Mouse (Mus musculus) heart, embryonic 13.5 days (tissue): ENCODE data around the gene Doc2g. TPM values are rescaled to one million over a fixed set of nuclear protein-coding genes. Genes with fewer than 3 reads are reported as not detected.

Source experiments
- ATAC-seq: fragments of 200-750 bp; cut with Nextera tagmentation; 2 replicates; pipeline ENCODE4 v1.8.0; 2017; ENCODE audit warnings: moderate TSS enrichment; ENCODE audit not compliant: insufficient number of reproducible peaks, low FRiP score, low TSS enrichment; ENCODE audit errors: extremely low read depth
- H3K27ac ChIP-seq: fragments of 300-500 bp; sonication (generic); replicated peaks from 2 replicates; pipeline ENCODE4 v1.5.1; 2015; ENCODE audit warnings: moderate library complexity, mild to moderate bottlenecking, inconsistent platforms
- H3K27me3 ChIP-seq: fragments of 300-500 bp; sonication (generic); replicated peaks from 2 replicates; pipeline ENCODE4 v1.6.1; 2015; ENCODE audit warnings: mild to moderate bottlenecking, inconsistent platforms
- H3K36me3 ChIP-seq: fragments of 300-500 bp; sonication (generic); 2 replicates; pipeline ENCODE4 v1.6.1; 2015; ENCODE audit warnings: mild to moderate bottlenecking, inconsistent platforms
- H3K4me1 ChIP-seq: fragments of 300-500 bp; sonication (generic); 2 replicates; pipeline ENCODE4 v1.6.1; 2015; ENCODE audit warnings: inconsistent platforms
- H3K4me2 ChIP-seq: fragments of 300-500 bp; sonication (generic); 2 replicates; pipeline ENCODE4 v1.6.1; 2015; ENCODE audit warnings: inconsistent platforms, mild to moderate bottlenecking, moderate library complexity
- H3K4me3 ChIP-seq: fragments of 300-500 bp; sonication (generic); 2 replicates; pipeline ENCODE4 v1.5.1; 2015; ENCODE audit warnings: moderate library complexity, mild to moderate bottlenecking, inconsistent platforms
- H3K9ac ChIP-seq: fragments of 300-500 bp; sonication (generic); 2 replicates; pipeline ENCODE4 v1.6.1; 2015; ENCODE audit warnings: inconsistent platforms, mild to moderate bottlenecking, moderate library complexity
- H3K9me3 ChIP-seq: fragments of 300-500 bp; sonication (generic); 2 replicates; pipeline ENCODE4 v1.6.1; 2016; ENCODE audit warnings: inconsistent platforms
- WGBS: fragments of 180-500 bp; shearing (Covaris S2); methylation state at CpG from one replicate; pipeline ENCODE4 v1.1.7; 2015; ENCODE audit warnings: mixed read lengths; 5-methylcytosine and 5-hydroxymethylcytosine counted together
- polyA plus RNA-seq: library from polyadenylated mRNA; unstranded; fragments of >200 nt; fragmentation: Nextera tagmentation; extraction: Ambion mirVana; gene quantifications from 2 replicates; pipeline ENCODE4 v1.2.1, GENCODE M21; 2015

The Doc2g gene
- polyA plus RNA-seq, 1 experiment from 2014 or later = 80.5 TPM

DNA sequence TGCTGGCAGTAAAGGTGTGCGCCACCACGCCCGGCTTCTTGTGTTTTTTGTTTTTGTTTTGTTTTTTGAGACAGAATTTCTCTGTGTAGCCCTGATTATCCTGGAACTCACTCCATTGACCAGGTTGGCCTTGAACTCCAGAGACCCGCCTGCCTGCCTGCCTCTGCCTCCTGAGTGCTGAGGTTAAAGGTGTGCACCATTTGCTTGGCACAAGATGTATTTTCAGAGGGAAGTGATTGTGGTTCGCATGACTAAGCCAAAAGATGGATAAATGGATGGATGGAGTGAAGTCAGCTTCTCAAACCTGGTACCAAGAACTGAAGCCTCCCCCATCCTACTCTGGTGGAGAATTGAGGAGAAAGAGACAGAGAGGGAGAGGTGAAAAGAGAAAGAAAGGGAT, 51.5 kb downstream of the Doc2g start:
- H3K27ac ChIP-seq = no peak overlapping the region
- WGBS = 85% methylated on average over 5 of the region's 5 CpGs
- no peaks in the 10 kb centered on the region; the same call in 1 of the 2 replicates for H3K27me3 ChIP-seq
- H3K36me3 ChIP-seq = no peaks in the 10 kb centered on the region
- ATAC-seq = no peak
- no peak overlapping the region for H3K9ac ChIP-seq
- H3K4me3 ChIP-seq = no peak overlapping the region
- peaks cover 23% of the 10 kb centered on the region for H3K4me1 ChIP-seq
- no peak overlapping the region for H3K4me2 ChIP-seq
- 0 out of 2 replicates have a peak, but pooled peaks cover 4% of the 10 kb centered on the region for H3K9me3 ChIP-seq

DNA sequence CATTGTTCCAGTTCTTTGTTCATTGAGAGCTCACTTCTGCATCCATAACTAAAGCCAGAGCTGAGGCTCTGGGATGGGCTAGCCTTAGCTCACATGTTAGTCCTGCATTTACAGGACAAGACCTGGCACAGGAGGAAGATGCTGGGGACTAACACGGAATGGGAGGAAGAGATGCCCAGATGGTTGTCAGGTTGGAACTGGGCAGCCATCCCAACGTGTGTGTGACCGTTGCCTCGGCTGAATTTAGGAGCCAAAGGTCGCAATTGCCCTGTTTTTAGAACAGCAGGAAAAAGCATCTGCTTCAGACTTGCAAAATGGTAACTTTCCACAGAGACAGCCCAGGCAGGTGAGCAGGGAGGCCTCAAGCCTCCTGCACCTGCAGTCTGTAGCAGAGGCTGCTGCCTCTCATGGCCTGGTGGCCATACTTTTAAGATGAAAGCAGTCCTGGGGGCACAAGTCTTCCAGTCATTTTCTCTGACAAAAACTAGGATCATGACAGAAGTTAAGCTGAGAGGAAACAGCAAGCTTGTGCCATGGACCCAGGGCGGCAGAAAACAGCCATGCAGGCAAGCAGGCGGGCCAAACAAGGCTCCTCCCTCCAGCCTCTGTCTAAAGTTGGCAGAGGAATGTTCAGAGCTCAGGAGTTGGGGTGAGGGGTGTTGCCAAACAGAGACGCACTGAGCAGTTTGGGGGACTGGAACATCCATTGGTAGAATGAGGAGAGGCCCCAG, 52.3 kb downstream of the Doc2g start:
- ATAC-seq = no peak
- 64% methylated on average over 8 of the region's 8 CpGs for WGBS
- 0 out of 2 replicates have a peak, but pooled peaks cover 4% of the 10 kb centered on the region for H3K9me3 ChIP-seq
- H3K4me2 ChIP-seq = no peak overlapping the region
- H3K27me3 ChIP-seq = no peaks in the 10 kb centered on the region; the same call in 1 of the 2 replicates
- H3K4me1 ChIP-seq = peaks cover 23% of the 10 kb centered on the region
- no peak overlapping the region for H3K27ac ChIP-seq
- H3K36me3 ChIP-seq = no peaks in the 10 kb centered on the region
- H3K9ac ChIP-seq = no peak overlapping the region
- H3K4me3 ChIP-seq = no peak overlapping the region

GRCm38 (mm10) chr19:4055947-4056693, 53.0 kb downstream of the Doc2g start:
- Histone ChIP-seq H3K4me1 (peaks cover 23% of the 10 kb centered on the region), H3K9me3 (0 out of 2 replicates have a peak, but pooled peaks cover under 1% of the 10 kb centered on the region), H3K27me3 (no peaks in the 10 kb centered on the region; the same call in 1 of the 2 replicates), H3K36me3 (no peaks in the 10 kb centered on the region), H3K27ac (peak overlapping the region; percentile 36; the same call in 1 of the 2 replicates), H3K4me2 (no peak overlapping the region), H3K4me3 (no peak overlapping the region), H3K9ac (0 out of 2 replicates have a peak overlapping the region, but pooled peaks have one; percentile 25)
- ATAC-seq = no peak
- 50% methylated on average over 15 of the region's 15 CpGs for WGBS

Other genes with a start within 250 kb of the Doc2g start
- 17.7 and 17.9 TPM in 2 replicates for gene Kmt5b, start 235.9 kb upstream of the Doc2g start, polyA plus RNA-seq
- 22.6 and 23.5 TPM in 2 replicates for gene Chka, start 151.5 kb upstream of the Doc2g start, polyA plus RNA-seq
- 22.7 and 25.1 TPM in 2 replicates for gene Tcirg1, start 96.2 kb upstream of the Doc2g start, polyA plus RNA-seq
- gene Ndufs8, start 90.5 kb upstream of the Doc2g start, polyA plus RNA-seq = 361 and 400 TPM in 2 replicates
- gene Aldh3b1, start 73.5 kb upstream of the Doc2g start, polyA plus RNA-seq = 2.2 and 2.3 TPM in 2 replicates
- 12.4 and 13.6 TPM in 2 replicates for gene Unc93b1, start 68.1 kb upstream of the Doc2g start, polyA plus RNA-seq
- gene Aldh3b3, start 44.7 kb upstream of the Doc2g start, polyA plus RNA-seq = not detected in 2 replicates
- gene Aldh3b2, start 31.0 kb upstream of the Doc2g start, polyA plus RNA-seq = 0.06 TPM in 1 of 2 replicates, not detected in the other
- 10.4 and 10.8 TPM in 2 replicates for gene Acy3, start 16.7 kb upstream of the Doc2g start, polyA plus RNA-seq
- not detected in 2 replicates for gene Tbx10, start 10.6 kb upstream of the Doc2g start, polyA plus RNA-seq
- 51.7 and 60.0 TPM in 2 replicates for gene Nudt8, start 2.7 kb upstream of the Doc2g start, polyA plus RNA-seq
- 4.1 and 5.4 TPM in 2 replicates for gene Gm49405, start 2.7 kb upstream of the Doc2g start, polyA plus RNA-seq
- gene Ndufv1, start 9.5 kb downstream of the Doc2g start, polyA plus RNA-seq = 407 and 462 TPM in 2 replicates
- gene Gstp1, start 34.7 kb downstream of the Doc2g start, polyA plus RNA-seq = 380 and 421 TPM in 2 replicates
- gene Gstp2, start 42.7 kb downstream of the Doc2g start, polyA plus RNA-seq = 5.1 and 5.9 TPM in 2 replicates
- gene Gstp3, start 56.3 kb downstream of the Doc2g start, polyA plus RNA-seq = 0.29 and 0.61 TPM in 2 replicates
- not detected in 2 replicates for gene Cabp2, start 78.3 kb downstream of the Doc2g start, polyA plus RNA-seq
- 64.5 and 64.9 TPM in 2 replicates for gene Cdk2ap2, start 93.9 kb downstream of the Doc2g start, polyA plus RNA-seq
- gene Pitpnm1, start 96.7 kb downstream of the Doc2g start, polyA plus RNA-seq = 18.2 and 21.8 TPM in 2 replicates
- gene Aip, start 122.5 kb downstream of the Doc2g start, polyA plus RNA-seq = 84.3 and 96.3 TPM in 2 replicates
- not detected in 2 replicates for gene Gpr152, start 136.5 kb downstream of the Doc2g start, polyA plus RNA-seq
- not detected in 2 replicates for gene Cabp4, start 140.7 kb downstream of the Doc2g start, polyA plus RNA-seq
- 107 and 122 TPM in 2 replicates for gene Coro1b, start 145.3 kb downstream of the Doc2g start, polyA plus RNA-seq
- 1.2 and 1.4 TPM in 2 replicates for gene Ptprcap, start 150.3 kb downstream of the Doc2g start, polyA plus RNA-seq
- 46.0 and 47.1 TPM in 2 replicates for gene Rps6kb2, start 160.0 kb downstream of the Doc2g start, polyA plus RNA-seq
- 4.4 and 5.0 TPM in 2 replicates for gene Carns1, start 172.2 kb downstream of the Doc2g start, polyA plus RNA-seq
- gene Tbc1d10c, start 188.0 kb downstream of the Doc2g start, polyA plus RNA-seq = 2.0 and 2.7 TPM in 2 replicates
- gene Ppp1ca, start 188.8 kb downstream of the Doc2g start, polyA plus RNA-seq = 642 and 729 TPM in 2 replicates
- 21.3 and 22.2 TPM in 2 replicates for gene Rad9a, start 198.3 kb downstream of the Doc2g start, polyA plus RNA-seq
- 1.1 and 1.9 TPM in 2 replicates for gene Clcf1, start 210.9 kb downstream of the Doc2g start, polyA plus RNA-seq
- gene AC109138.7, start 211.0 kb downstream of the Doc2g start, polyA plus RNA-seq = not detected in 2 replicates
- gene Pold4, start 228.6 kb downstream of the Doc2g start, polyA plus RNA-seq = 19.9 and 23.5 TPM in 2 replicates